Mouse (Mus musculus) CD4-positive helper T cell, adult 2 months (primary cell): ENCODE data around the gene Suclg2.

Experiments used
- DNase-seq: peaks from one replicate; pipeline ENCODE4 v3.0.0-alpha.2; 2012; ENCODE audit warnings: low read depth, missing footprints, low spot score

Gene Suclg2

DNA sequence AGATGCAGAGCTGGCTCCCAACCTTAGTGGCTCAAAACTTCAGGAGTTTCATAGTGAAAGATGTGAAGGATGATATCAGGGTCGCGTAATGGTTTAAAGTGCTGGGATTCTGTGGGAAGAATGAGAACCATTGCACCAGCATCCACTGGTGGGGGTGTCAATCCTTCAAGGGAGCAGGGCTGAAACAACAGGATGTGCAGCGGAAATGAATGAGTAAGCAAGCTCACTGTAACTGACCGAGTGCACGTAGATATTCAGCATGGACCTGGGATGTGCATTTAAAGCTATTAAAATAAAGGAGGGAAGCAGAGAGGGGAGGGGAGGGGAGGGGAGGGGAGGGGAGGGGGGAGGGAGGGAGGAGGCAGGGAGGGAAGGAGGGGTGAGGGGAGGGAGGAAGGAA lies 18.4 kb downstream of the Suclg2 start:
- DNase-seq = no peak

DNA sequence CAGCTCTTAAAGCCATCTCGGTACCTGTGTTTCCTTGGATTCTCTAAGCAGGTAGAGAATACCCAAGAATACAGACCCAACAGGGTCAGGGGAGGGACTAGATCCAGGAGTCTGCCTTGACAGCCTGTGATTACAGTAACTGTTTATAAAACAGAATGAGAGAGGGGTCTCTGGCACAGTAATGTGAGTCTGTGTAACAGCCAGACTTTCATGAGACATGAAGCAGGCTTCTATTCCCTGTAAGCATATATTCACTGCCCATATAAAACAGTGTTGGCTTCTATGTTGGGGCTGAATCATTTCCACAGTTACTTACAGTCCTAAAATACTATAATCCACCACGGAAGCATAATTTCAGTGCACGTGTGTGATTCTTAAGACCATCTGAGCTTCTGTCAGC lies 19.3 kb downstream of the Suclg2 start:
- DNase-seq = no peak

DNA sequence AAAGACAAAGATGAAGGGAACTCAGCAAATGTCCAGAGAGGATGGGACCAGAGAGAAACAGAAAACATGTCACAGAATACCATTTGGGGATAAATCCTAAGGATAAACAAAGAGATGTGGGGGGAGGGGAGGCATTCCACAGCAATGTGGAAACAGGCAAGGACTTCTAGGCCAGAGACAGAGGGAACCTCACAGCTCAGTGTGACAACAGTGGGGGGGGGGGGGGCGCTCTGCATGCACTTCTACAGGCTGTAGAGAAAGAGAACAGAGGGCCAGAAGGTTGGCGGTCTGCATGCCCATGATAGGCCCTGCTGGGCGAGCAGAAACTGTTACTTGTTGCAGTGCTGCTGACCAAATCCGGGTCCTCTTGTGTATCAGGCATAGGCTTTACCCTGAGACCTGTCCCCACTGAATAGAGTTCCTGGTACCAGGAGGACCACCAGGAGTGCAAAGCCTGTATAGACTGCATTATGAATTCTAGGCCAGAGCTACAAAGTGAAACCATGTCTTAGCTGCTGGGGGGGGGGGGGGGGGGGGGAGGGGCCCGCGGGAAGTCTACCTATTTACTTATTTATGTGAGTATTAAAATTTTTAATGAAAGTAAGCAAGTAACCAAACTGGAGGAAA lies 20.0 kb downstream of the Suclg2 start:
- DNase-seq = no peak

DNA sequence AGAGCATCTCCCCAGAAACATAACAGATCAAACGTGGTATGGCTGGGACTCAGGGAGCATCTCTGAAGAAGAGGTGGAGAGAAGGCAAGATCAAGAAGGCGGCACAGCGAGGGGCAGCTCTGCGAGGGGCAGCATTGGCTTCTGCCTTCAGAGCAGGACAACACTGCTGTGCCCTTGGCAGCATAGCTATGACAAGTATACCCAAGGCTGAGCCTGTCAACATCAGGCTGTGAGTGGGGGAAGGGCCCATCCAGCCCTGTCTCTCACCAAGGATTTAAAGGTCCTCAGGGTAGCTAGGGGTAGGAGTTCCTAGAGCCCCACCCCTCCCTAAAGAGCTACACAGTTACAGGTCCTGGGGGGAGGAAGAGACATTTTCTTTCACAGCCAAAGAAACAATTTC lies 23.7 kb downstream of the Suclg2 start:
- DNase-seq = no peak

DNA sequence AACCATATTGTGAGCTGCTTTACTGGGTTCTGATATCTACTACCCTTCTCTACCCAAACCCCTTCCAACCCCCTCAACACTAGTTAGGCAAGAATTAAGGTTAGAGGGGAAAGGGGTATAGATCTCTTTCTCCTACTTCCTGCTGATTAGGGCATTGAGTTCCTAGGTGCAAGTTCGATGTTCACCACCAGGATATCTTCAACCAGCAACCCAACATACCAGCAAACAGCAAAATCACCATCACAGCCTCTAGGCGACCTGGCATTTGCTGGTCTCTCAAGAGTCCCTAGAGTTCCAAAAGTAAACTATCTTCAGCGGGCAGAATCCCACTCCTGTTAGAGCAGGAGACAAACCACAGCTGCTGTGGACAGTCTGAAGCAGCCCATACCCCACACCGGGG lies 33.4 kb downstream of the Suclg2 start:
- DNase-seq = no peak

DNA sequence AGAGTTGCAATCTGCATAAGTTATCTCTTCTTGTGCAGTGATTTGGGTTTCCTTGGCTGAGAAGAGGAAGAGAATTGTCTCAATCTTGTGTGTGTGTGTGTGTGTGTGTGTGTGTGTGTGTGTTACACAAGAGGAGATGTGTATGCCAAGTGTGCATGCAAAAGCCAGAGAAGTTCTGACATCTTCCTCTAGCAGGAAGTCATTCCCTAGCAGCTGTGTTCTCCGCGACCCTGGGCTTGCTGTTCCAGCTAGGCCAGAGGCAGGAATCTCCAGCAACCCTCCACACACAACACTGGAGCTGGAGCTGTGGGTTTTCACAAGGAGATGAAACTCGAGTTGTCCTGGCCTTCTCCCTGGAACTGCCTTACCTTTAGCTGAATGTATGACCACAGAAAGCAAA lies 38.9 kb downstream of the Suclg2 start:
- no peak for DNase-seq

DNA sequence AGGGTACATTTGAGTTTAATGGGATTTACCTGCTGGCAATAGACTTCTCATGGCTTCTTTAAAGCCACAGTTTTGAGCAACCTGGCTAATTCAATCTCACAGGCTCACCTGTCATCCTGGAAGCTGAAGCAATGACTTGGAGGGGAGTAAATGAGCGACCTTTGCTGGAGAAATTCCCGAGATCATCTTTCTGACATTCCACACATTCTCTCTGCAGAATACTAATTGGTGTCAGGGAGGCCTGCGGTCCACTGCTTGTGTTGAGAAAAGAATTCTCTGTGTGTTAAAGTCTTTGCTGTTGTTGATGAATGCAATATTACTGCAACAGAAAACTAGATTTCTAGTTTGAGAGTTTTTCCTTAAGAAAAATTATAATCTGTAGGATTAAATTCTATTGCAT lies 39.3 kb downstream of the Suclg2 start:
- DNase-seq = no peak

DNA sequence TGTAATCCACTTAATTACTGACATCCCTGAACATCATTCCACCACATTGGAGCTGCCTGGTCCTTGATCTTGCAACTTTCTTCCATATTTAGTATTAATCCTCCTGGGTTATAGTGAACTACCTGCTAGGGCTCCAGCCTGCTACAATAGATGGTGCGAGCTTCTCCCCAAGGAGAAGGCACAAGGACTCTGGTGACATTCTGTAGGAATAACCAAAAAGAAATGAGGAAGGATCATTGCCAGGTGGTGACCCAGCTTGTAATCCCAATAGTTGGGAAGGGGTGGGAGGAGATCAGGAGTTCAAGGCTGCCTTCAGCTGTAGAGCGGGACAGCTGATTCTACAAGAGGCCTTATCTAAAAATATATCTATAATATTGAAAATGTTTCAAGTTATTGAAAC lies 41.6 kb downstream of the Suclg2 start:
- DNase-seq = no peak

DNA sequence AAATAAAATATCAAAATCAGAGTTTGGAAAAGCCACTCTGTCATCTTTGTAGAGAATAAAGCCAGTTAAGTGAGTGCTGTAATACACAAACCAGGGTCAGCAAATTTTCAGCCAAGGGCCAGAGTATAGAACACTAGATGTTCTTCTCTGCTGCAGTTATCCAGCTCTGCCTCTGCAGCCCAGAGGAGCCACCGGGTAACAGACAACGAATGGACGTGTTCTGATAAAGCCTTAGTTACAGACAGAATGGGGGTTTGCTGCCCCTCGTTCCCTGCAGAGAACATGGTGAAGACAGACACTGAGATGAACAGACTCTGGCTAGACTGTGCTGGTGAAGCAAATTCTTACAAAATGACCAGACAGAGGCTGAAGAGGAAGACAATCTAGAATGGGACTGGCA lies 42.2 kb downstream of the Suclg2 start:
- no peak for DNase-seq

DNA sequence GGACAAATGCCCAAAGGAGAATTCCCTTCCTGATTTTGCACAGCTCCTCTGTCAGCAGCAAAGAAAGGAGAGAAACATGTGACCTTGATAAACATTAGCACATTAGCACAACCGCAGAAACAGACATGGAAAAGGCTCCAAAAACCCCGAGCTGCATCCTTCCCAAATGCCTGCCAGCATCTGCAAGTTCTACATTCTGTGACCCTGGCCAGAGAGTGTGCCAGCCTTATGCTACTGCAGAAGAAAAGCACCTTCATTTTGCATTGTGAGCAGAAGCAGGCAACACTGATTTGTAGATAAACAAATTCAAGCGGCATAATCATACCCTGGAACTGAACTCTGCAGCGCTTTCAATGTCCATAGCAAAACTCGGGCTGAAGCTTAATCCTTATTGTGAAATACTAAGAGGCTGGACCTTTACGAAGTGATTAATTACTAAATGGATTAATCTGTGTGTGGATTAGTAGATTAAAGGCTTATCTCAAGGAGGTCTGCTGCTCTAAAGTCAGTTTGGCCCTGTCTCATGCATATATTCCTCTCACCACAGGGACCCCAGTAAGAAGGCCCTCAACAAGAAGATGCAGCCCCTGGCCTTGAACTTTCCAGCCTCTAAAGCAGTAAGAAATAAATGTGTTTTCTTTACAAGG lies 43.4 kb downstream of the Suclg2 start:
- DNase-seq = no peak

DNA sequence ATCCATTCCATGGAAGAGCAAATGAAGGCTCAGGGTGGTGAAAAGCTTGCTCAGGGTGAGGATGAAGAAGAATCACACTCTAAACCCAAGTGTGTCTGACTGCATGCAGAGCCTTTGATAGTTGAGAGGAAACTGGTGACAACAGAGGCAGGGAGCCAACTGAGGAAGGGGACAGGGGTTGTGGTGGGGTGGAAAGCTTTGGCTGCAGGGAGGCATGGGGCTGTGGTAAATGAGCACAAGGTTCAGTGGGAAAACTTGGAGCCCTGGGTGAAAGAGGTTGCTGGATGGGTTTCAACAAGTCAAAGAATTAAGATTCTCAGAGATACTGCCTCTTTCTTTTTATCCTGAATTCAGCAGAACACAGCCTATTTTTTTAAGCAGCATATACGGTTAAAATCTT lies 43.9 kb downstream of the Suclg2 start:
- no peak for DNase-seq

DNA sequence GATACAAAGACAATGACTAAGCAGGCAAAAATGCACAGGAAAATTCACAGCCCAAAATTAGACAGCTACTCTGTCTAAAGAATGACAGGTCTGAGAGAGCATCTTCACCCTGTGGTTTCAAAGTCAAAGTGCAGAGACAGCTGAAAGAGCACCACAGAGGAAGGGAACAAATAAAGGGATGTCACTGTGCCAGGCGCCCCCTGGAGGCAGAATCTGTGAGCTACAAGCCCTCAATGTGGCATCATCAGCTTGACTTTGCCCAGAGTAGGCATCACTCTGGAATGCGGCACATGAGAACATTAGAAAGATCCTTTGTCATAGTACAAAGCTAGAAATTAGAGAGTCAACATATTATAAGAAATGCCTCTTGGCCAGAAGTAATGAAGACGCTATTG lies 49.3 kb downstream of the Suclg2 start:
- DNase-seq = peak; percentile 59

DNA sequence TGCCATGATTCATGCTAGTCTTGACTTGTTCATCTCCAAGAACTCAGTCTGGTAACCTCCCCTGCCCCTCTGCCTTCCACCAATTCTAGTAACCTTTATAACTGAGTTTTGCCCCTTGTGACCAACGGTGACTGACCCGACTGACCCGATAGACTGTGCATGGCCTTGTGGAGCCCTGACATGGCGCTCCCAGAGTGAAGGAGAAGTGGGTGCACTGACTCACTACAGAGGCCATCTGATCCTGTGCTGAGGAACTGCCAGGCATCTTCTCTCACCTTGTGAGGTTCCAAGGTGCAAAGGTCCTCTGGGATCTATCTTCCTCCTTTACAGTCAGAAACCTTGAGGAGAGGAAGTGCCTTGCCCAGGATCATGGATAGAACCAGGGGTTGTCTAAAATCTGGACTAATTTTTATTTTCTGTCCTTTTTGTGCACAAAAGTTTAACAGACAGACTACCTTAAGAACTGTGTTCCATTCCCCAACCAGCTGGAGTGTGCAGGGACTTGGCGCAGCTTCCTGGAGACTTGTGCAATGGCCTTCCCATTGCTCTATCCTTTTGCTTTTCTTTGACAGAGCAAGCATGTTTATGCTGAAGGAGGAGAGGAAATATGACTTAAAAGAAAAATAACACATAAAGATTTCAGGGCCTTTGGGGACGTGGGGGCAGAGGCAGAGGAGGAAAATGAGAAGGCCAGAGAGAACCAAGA lies 49.8 kb downstream of the Suclg2 start:
- DNase-seq = no peak

DNA sequence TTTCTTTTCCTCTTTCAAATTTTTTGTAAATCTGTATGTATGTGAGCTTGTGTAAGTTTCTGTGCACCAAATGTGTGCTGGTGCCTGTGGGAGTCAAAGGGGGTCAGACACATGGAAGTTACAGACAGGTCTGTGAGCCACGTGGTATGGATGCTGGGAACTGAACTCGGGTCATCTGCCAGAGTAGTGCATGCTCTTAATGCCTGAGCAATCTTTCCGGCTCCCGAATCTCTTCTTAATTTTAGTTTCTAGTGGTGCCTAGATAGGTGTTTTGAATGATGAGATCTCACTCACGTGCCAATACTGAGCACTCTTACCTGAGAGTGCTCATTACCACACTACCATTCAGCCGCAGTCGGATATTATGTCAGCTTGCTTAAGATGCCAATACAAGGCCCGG lies 60.9 kb downstream of the Suclg2 start:
- no peak for DNase-seq

DNA sequence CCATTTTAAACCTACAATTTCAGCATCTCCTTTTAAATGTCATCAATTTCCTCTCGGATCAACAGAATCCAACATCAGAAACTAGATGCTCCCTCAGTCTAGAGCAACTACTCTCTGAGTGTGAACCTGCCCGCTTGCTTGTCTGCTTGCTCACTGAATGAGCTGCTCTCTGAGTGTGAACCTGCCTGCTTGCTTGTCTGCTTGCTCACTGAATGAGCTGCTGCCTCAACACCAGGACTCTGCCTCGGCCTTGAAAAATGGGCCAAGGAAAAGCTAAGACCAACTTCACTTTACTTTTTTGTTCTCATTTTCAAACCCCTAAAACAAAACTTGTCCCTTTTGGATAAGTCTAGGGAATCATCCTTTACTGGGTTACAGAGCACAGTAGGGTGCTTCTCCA lies 64.9 kb downstream of the Suclg2 start:
- DNase-seq = no peak

DNA sequence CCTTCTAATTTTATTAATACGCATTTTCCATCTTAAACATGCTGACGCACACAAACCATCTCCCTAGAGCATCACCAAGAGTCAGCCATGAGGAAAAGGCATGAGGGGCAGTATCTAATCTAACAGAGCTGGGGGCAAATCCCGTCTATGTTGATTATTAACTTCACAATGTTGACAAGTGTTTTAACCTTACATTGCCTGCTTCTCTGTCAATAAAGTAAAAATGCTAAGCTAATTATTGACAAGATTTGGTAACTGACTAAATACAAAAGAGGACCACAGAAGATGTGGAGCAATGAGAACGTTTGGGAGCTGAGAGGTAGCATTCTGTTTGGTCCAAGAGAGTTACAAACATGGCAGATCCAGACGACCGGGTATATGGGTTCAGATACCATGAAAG lies 65.8 kb downstream of the Suclg2 start:
- DNase-seq = no peak

DNA sequence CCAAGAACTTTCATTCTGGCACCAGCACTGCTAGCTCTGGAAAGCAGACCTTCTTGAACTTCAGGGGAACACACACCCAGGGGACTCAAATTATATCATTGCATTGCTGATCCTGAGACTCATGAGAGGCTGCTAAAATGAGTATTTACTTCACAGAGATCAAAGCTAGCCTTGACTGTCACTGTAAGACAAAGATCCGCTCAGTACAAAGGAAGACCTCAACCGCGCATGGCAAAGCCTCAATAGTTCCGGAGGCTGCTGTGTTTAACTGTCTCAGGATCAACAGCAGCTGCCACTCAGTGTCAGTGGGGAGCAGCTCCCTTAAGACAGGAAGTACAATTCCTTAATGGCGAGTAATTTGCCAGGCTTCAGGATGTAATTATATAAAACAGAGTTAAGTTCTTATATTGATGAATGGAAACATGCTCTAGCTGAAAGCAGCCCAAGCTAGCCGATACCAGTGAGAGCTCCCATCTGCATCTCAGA lies 67.2 kb downstream of the Suclg2 start:
- DNase-seq = peak; percentile 8

DNA sequence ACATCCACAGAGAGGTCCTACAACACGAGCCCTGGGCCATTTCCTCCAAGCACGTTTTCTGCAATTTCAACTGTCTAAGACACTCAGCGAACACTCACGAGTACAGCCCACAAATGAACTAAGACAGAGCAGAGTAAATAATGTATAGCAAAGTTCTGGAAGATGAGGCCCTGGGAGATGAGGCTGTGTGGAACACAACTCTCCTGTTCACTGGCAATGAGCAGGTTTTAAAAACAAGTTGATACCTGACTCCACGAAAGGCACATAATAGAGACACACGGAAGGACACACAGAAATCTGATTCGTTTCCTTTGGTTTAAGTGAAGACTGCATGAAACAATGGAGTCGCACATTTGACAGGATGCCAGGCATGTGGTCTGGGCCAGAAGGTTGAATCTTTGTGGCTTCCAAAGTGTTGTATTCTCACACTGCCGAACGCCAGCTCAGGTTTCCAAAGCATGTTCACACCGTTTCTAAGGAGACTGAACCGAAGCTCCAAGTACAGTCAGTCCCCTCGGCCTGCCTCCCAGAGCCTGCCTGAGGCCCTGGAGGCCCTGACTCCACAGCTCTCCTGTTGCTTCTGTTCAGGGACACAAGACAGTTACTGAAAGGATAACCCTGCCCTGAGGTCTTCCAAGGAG lies 68.4 kb downstream of the Suclg2 start:
- no peak for DNase-seq

DNA sequence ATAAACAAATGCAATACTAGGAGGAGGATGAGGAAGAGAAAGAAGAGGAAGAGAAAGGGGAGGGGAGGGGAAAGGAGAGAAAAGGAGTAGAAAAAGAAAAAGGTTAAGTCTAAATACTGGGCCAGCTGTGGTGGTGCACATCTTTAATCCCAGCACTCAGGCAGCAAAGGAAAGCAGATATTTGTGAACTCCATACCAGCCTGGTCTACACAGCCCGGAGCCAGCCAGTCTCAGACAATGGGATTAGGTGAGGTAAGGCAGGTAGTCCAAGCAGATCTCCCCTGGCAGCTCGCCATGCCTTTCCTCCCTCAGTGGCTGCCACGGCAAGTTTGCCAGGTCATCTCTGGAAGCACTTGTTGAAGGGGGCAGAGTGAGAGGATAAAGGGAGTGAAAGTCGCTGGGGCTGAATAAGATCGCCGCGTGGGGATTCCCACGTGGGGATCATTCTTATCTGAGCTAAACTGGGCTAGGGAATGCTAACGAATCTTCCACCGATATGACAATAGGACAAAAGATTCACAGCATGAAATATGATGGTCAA lies 69.4 kb downstream of the Suclg2 start:
- DNase-seq = no peak

DNA sequence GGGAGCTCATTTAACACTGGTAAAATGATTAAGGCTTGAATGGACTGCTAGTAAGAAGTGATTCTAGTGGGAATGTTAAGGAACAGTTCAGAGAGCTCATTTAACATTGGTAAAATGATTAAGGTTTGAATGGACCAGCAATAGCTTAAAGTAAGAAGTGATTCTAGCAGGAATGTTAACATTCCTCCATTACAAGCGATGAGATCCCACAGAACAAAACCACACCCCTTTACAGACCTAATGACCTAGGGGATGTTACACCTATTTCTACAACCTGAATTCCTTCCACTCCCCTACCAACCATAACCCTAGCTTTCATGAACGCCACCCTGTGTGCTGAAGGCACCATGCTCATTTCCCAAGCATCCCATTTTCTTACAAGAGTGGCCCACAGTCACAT lies 81.2 kb downstream of the Suclg2 start:
- DNase-seq = no peak

DNA sequence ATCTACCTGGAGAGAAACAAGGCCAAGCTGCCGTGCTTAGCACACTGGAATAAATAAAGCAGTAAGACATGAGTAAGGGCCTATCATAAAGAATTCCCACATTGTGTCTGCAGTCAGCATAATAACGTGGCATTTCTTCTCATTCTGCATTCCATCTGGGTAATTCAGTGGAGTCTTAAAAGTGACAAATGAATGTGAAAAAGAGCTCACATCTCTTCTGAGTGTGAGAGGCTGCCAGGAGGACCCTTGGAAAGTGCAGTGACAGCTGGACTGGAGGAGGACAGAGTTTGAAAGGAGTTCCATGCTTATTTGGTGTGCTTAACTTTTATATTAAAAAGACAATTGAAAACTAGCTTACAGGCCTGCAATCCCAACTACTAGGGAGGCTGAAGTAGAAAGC lies 83.2 kb downstream of the Suclg2 start:
- no peak for DNase-seq

DNA sequence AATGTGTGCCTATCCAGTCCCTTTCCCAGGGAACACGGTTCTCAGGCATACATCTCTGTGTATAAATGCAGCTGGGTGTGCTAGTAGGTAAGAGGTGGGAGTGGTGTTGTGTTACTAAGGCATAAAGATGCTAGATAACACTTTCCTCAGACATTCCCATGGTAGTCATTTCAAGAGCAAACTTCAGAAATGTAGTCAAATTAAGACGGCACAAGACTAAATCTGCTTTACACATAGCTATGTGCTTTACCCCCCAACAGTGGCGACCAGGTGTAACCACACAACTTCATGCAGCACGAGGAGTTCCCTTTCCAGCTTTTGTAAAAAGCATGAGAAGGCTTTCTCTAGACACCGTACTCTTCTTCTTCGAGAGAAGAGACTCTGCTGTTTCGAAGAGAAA lies 89.5 kb downstream of the Suclg2 start:
- no peak for DNase-seq
